In the genomic region with DNA sequence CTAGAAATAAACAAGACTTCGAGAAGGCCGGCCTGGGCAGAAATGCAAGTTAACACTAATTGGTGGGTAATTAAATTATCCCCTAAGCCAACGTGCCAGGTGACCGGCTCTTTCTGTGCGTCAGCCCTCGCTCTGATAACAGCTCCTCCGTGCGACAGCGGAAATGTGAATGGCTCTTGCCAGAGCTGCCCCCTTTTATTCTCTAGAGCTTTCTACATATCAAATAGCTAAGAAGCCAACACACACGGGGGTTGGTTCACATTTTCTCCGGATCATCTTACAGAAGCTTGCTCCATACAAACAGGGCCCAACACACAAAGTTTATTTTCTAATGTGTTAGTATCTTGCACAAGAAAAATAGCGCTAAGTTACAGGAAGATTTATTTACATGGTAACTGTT, we compare ENCODE assay signal across 14 mouse cellular contexts.
DNase-seq lines count a peak whose midpoint lies in the region; ATAC-seq and TF ChIP-seq lines count a peak whose summit lies in the region.
"Had no signal": no experiment of that assay in that cellular context is flagged by ENCODE, and none has a peak within 500 bp of the region (broad histone marks: within the 10 kb centered on the region; RNA-seq: fewer than 3 reads in every experiment).

No protein-coding gene starts in this region.

- TF ChIP-seq CTCF in lung, postnatal 0 days (IDR thresholded peaks at IDR 0.05): no peak

- peaks cover 34% of the 10 kb centered on the region for H3K27me3 ChIP-seq in heart, embryonic 12.5 days (replicated peaks)
- H3K27me3 ChIP-seq in lung, postnatal 0 days (replicated peaks; ENCODE audit: insufficient read depth, low read length): peaks cover 36% of the 10 kb centered on the region
- H3K27me3 ChIP-seq in embryonic facial prominence, embryonic 10.5 days (replicated peaks; ENCODE audit: low read depth, poor library complexity, severe bottlenecking): peaks cover 89% of the 10 kb centered on the region
- peaks cover 84% of the 10 kb centered on the region for H3K27me3 ChIP-seq in limb, embryonic 12.5 days

- H3K4me1 ChIP-seq in heart, embryonic 12.5 days (replicated peaks): peaks cover 37% of the 10 kb centered on the region
- H3K4me1 ChIP-seq in lung, postnatal 0 days (ENCODE audit: insufficient read depth, low read depth, low read length): no peaks in the 10 kb centered on the region
- H3K4me1 ChIP-seq in embryonic facial prominence, embryonic 10.5 days: peaks cover 68% of the 10 kb centered on the region
- peaks cover 60% of the 10 kb centered on the region for H3K4me1 ChIP-seq in limb, embryonic 12.5 days (replicated peaks)

- H3K9ac ChIP-seq in heart, embryonic 12.5 days: no peak overlapping the region
- H3K9ac ChIP-seq in lung, postnatal 0 days (replicated peaks; ENCODE audit: low read depth): no peak overlapping the region
- no peak overlapping the region for H3K9ac ChIP-seq in limb, embryonic 12.5 days (replicated peaks)
- H3K9ac ChIP-seq: liver, embryonic 14.5 days had no signal

- TF ChIP-seq EP300 in lung, postnatal 0 days (IDR thresholded peaks at IDR 0.05): no peak

- intact Hi-C loops in heart, postnatal 10 days (cut with DNase I): loop anchor here (5.0 kb wide), 1 partner anchor 79 kb away; no protein-coding TSS in a partner anchor

- H3K36me3 ChIP-seq in heart, embryonic 12.5 days: no peaks in the 10 kb centered on the region
- H3K36me3 ChIP-seq in lung, postnatal 0 days (ENCODE audit: insufficient read depth, low read length): no peaks in the 10 kb centered on the region
- no peaks in the 10 kb centered on the region for H3K36me3 ChIP-seq in embryonic facial prominence, embryonic 10.5 days (replicated peaks)
- no peaks in the 10 kb centered on the region for H3K36me3 ChIP-seq in limb, embryonic 12.5 days

- no peak overlapping the region for H3K4me3 ChIP-seq in heart, embryonic 12.5 days
- no peak overlapping the region for H3K4me3 ChIP-seq in lung, postnatal 0 days (ENCODE audit: low read depth, low read length)
- H3K4me3 ChIP-seq in embryonic facial prominence, embryonic 10.5 days: no peak overlapping the region
- no peak overlapping the region for H3K4me3 ChIP-seq in limb, embryonic 12.5 days (replicated peaks)

- WGBS in heart, embryonic 12.5 days: 16% methylated on average over 12 of the region's 12 CpGs
- WGBS in lung, postnatal 0 days: 16% methylated on average over 12 of the region's 12 CpGs
- 3% methylated on average over 12 of the region's 12 CpGs for WGBS in embryonic facial prominence, embryonic 10.5 days
- WGBS in limb, embryonic 12.5 days: 4% methylated on average over 12 of the region's 12 CpGs

- no peak overlapping the region for H3K4me2 ChIP-seq in heart, embryonic 12.5 days
- H3K4me2 ChIP-seq in lung, postnatal 0 days (replicated peaks; ENCODE audit: low read depth, low read length): no peak overlapping the region
- H3K4me2 ChIP-seq in limb, embryonic 12.5 days: 0 out of 2 replicates have a peak overlapping the region, but pooled peaks have one; percentile 15

- H3K27ac ChIP-seq in heart, embryonic 12.5 days (ENCODE audit: poor library complexity, severe bottlenecking): 0 out of 2 replicates have a peak overlapping the region, but pooled peaks have one; percentile 13
- H3K27ac ChIP-seq in lung, postnatal 0 days (ENCODE audit: low read length): no peak overlapping the region
- peak overlapping the region; percentile 70; the same call in 1 of the 2 replicates for H3K27ac ChIP-seq in embryonic facial prominence, embryonic 10.5 days (replicated peaks)
- no peak overlapping the region for H3K27ac ChIP-seq in limb, embryonic 12.5 days
- H3K27ac ChIP-seq: liver, embryonic 14.5 days had no signal

- no peak for ATAC-seq in heart, embryonic 12.5 days (ENCODE audit: insufficient number of reproducible peaks, low FRiP score)
- no peak for ATAC-seq in lung, postnatal 0 days
- no peak for ATAC-seq in limb, embryonic 12.5 days (ENCODE audit: insufficient number of reproducible peaks, insufficient read depth, low FRiP score, low TSS enrichment, low read depth)
- ATAC-seq: CD4-positive, CD25-positive, alpha-beta regulatory T cell, adult 4 months; inflammation-experienced regulatory T-cells, adult 6 months had no signal

- H3K9me3 ChIP-seq in heart, embryonic 12.5 days (replicated peaks): no peaks in the 10 kb centered on the region
- H3K9me3 ChIP-seq in lung, postnatal 0 days (ENCODE audit: low read length): no peaks in the 10 kb centered on the region
- H3K9me3 ChIP-seq in embryonic facial prominence, embryonic 10.5 days: no peaks in the 10 kb centered on the region
- H3K9me3 ChIP-seq in limb, embryonic 12.5 days: no peaks in the 10 kb centered on the region

- no peak for DNase-seq in heart, postnatal 10 days
- peak; percentile 60 for DNase-seq in lung, postnatal 0 days (ENCODE audit: low spot score)
- no peak for DNase-seq in lung, postnatal 36 days
- no peak for DNase-seq in embryonic facial prominence, embryonic 10.5 days (ENCODE audit: low spot score)
- no peak for DNase-seq in gastrocnemius, postnatal 25 days
- DNase-seq: adrenal gland, postnatal 25 days; cerebellum, adult 9-11 months; kidney, postnatal 36 days; thymus, postnatal 36 days had no signal

Comparison
In these comparisons a context has a peak if more than half of its experiments do, and no peak if none do; other contexts are left out.
1. H3K27ac ChIP-seq: peak in heart, embryonic 12.5 days (single experiment) and embryonic facial prominence, embryonic 10.5 days (single experiment); none in lung, postnatal 0 days (single experiment) and limb, embryonic 12.5 days (single experiment).